In genomic region chr4:106703956-106704355, GRCm38 (mm10) we compare ENCODE assay signal across 20 mouse cellular contexts. TPM values are rescaled to one million over a fixed set of nuclear protein-coding genes. Genes with fewer than 3 reads are reported as not detected.
DNase-seq lines count a peak whose midpoint lies in the region; ATAC-seq and TF ChIP-seq lines count a peak whose summit lies in the region.
"Had no signal": no experiment of that assay in that cellular context is flagged by ENCODE, and none has a peak within 500 bp of the region (broad histone marks: within the 10 kb centered on the region; RNA-seq: fewer than 3 reads in every experiment).

No protein-coding gene starts in this region.

- DNase-seq in cerebellum, postnatal 14 days, result peak; percentile 46 to 51
- no peak for DNase-seq in cerebellum, adult 11-12 months
- peak; percentile 14 to 27 for DNase-seq in layer of hippocampus, postnatal 10 days (ENCODE audit: low spot score in 2 of 2)
- DNase-seq in layer of hippocampus, adult 8-10 months (ENCODE audit: low spot score in 2 of 2), result no peak
- DNase-seq in embryonic facial prominence, embryonic 10.5 days (ENCODE audit: low spot score), result no peak
- DNase-seq in midbrain, postnatal 0 days (ENCODE audit: low spot score), result no peak
- no peak for DNase-seq in kidney, postnatal 14 days
- DNase-seq: adrenal gland, postnatal 25 days; gastrocnemius, postnatal 10 days; heart, postnatal 14 days; liver, embryonic 13.5 days; thymus, postnatal 25 days had no signal

- H3K4me2 ChIP-seq in midbrain, postnatal 0 days (ENCODE audit: low read depth, low read length, poor library complexity, severe bottlenecking), result no peak overlapping the region
- no peak overlapping the region for H3K4me2 ChIP-seq in heart, embryonic 11.5 days
- H3K4me2 ChIP-seq: embryonic facial prominence, embryonic 12.5 days; intestine, embryonic 15.5 days; liver, embryonic 13.5 days; stomach, embryonic 15.5 days had no signal

- H3K27me3 ChIP-seq in embryonic facial prominence, embryonic 10.5 days (replicated peaks; ENCODE audit: low read depth, poor library complexity, severe bottlenecking), result peaks cover 17% of the 10 kb centered on the region; the same call in 1 of the 2 replicates
- H3K27me3 ChIP-seq in midbrain, postnatal 0 days (ENCODE audit: insufficient read depth, low read length), result no peaks in the 10 kb centered on the region
- H3K27me3 ChIP-seq in heart, embryonic 11.5 days (ENCODE audit: control insufficient read depth, insufficient read depth, low read length), result peaks cover 17% of the 10 kb centered on the region
- H3K27me3 ChIP-seq: embryonic facial prominence, embryonic 12.5 days; intestine, embryonic 15.5 days; stomach, embryonic 15.5 days had no signal

- 82% methylated on average over 10 of the region's 10 CpGs for WGBS in embryonic facial prominence, embryonic 10.5 days
- 82% methylated on average over 10 of the region's 10 CpGs for WGBS in midbrain, postnatal 0 days
- 78% methylated on average over 10 of the region's 10 CpGs for WGBS in heart, embryonic 11.5 days (ENCODE audit: insufficient replicate concordance)

- H3K4me3 ChIP-seq in embryonic facial prominence, embryonic 10.5 days, result no peak overlapping the region
- no peak overlapping the region for H3K4me3 ChIP-seq in midbrain, postnatal 0 days (ENCODE audit: low read depth, low read length)
- H3K4me3 ChIP-seq in heart, embryonic 11.5 days (ENCODE audit: low read depth, low read length), result no peak overlapping the region
- H3K4me3 ChIP-seq: embryonic facial prominence, embryonic 12.5 days; intestine, embryonic 15.5 days; limb, embryonic 10.5 days; liver, embryonic 13.5 days; stomach, embryonic 15.5 days had no signal

- 0 out of 2 replicates have a peak overlapping the region, but pooled peaks have one; percentile 10 for H3K27ac ChIP-seq in embryonic facial prominence, embryonic 10.5 days (replicated peaks)
- peak overlapping the region; percentile 74 for H3K27ac ChIP-seq in midbrain, postnatal 0 days (ENCODE audit: low read depth, low read length)
- H3K27ac ChIP-seq in heart, embryonic 11.5 days (ENCODE audit: low read depth, low read length), result no peak overlapping the region
- H3K27ac ChIP-seq: embryonic facial prominence, embryonic 12.5 days; intestine, embryonic 15.5 days; kidney, postnatal 0 days; limb, embryonic 10.5 days; liver, embryonic 13.5 days had no signal

- no peak overlapping the region for H3K9ac ChIP-seq in midbrain, postnatal 0 days (replicated peaks; ENCODE audit: low read length, poor library complexity, severe bottlenecking)
- no peak overlapping the region for H3K9ac ChIP-seq in heart, embryonic 11.5 days (ENCODE audit: low read depth, low read length)
- H3K9ac ChIP-seq: embryonic facial prominence, embryonic 12.5 days; liver, embryonic 13.5 days; stomach, embryonic 15.5 days had no signal

- no peak for ATAC-seq in midbrain, postnatal 0 days (ENCODE audit: low FRiP score)
- ATAC-seq in heart, embryonic 11.5 days (replicated peaks; ENCODE audit: insufficient number of reproducible peaks, low FRiP score, low TSS enrichment), result no peak
- ATAC-seq: intestine, embryonic 15.5 days had no signal

- H3K9me3 ChIP-seq in embryonic facial prominence, embryonic 10.5 days, result no peaks in the 10 kb centered on the region
- H3K9me3 ChIP-seq in midbrain, postnatal 0 days (ENCODE audit: low read length), result no peaks in the 10 kb centered on the region
- H3K9me3 ChIP-seq in heart, embryonic 11.5 days (replicated peaks; ENCODE audit: control insufficient read depth, low read length), result no peaks in the 10 kb centered on the region
- H3K9me3 ChIP-seq: embryonic facial prominence, embryonic 12.5 days; intestine, embryonic 15.5 days; limb, embryonic 10.5 days; liver, embryonic 13.5 days; stomach, embryonic 15.5 days had no signal

- H3K4me1 ChIP-seq in embryonic facial prominence, embryonic 10.5 days, result peaks cover 34% of the 10 kb centered on the region
- H3K4me1 ChIP-seq in midbrain, postnatal 0 days (ENCODE audit: insufficient read depth, low read length), result peaks cover 25% of the 10 kb centered on the region
- peaks cover 6% of the 10 kb centered on the region; the same call in 1 of the 2 replicates for H3K4me1 ChIP-seq in heart, embryonic 11.5 days (ENCODE audit: control insufficient read depth, insufficient read depth, low read length)

- no peak for TF ChIP-seq CTCF in midbrain, postnatal 0 days (IDR thresholded peaks at IDR 0.05)

- no peaks in the 10 kb centered on the region for H3K36me3 ChIP-seq in embryonic facial prominence, embryonic 10.5 days (replicated peaks)
- no peaks in the 10 kb centered on the region for H3K36me3 ChIP-seq in midbrain, postnatal 0 days (ENCODE audit: insufficient read depth, low read length)
- no peaks in the 10 kb centered on the region for H3K36me3 ChIP-seq in heart, embryonic 11.5 days (ENCODE audit: control insufficient read depth, insufficient read depth, low read length)
- H3K36me3 ChIP-seq: embryonic facial prominence, embryonic 12.5 days; intestine, embryonic 15.5 days; limb, embryonic 10.5 days; liver, embryonic 13.5 days; stomach, embryonic 15.5 days had no signal

RNA-seq across cellular contexts. Expression of gene Ttc4, which starts 25.2 kb away (rescaled TPM):
- 10 to 100 TPM; 44.5 to 52.2 TPM for total RNA-seq in layer of hippocampus, postnatal 10 days (2021)
- total RNA-seq in layer of hippocampus, adult 8-10 months (2022), result 10 to 100 TPM; 37.4 to 64.6 (median 50.1) TPM
- 107 and 117 TPM in 2 replicates for polyA plus RNA-seq in embryonic facial prominence, embryonic 10.5 days (2016; fragmentation: Nextera tagmentation; extraction: Ambion mirVana)
- total RNA-seq in midbrain, postnatal 0 days (2014; rRNA removed), result 121 and 127 TPM in 2 replicates
- 93.2 and 111 TPM in 2 replicates for polyA plus RNA-seq in midbrain, postnatal 0 days (2015; fragmentation: Nextera tagmentation; extraction: Ambion mirVana)
- 54.2 and 62.5 TPM in 2 replicates for polyA plus RNA-seq in heart, embryonic 11.5 days (2014; fragmentation: Nextera tagmentation; extraction: Ambion mirVana)

RNA-seq across cellular contexts. Expression of gene Mroh7, which starts 26.8 kb away (rescaled TPM):
- total RNA-seq in layer of hippocampus, postnatal 10 days (2021), result 1 to 10 TPM; 1.9 to 3.5 TPM
- 1 to 10 TPM; 4.4 to 4.6 (median 4.5) TPM for total RNA-seq in layer of hippocampus, adult 8-10 months (2022)
- polyA plus RNA-seq in embryonic facial prominence, embryonic 10.5 days (2016; fragmentation: Nextera tagmentation; extraction: Ambion mirVana), result 0.05 and 0.08 TPM in 2 replicates
- 1.1 and 1.3 TPM in 2 replicates for total RNA-seq in midbrain, postnatal 0 days (2014; rRNA removed)
- polyA plus RNA-seq in midbrain, postnatal 0 days (2015; fragmentation: Nextera tagmentation; extraction: Ambion mirVana), result 0.59 and 0.64 TPM in 2 replicates
- polyA plus RNA-seq in heart, embryonic 11.5 days (2014; fragmentation: Nextera tagmentation; extraction: Ambion mirVana), result 0.17 and 0.38 TPM in 2 replicates
- total RNA-seq: CH12.LX; neutrophil, adult 5-6 weeks had no signal

RNA-seq across cellular contexts. Expression of gene Fam151a, which starts 29.7 kb away (rescaled TPM):
- not detected for total RNA-seq in layer of hippocampus, postnatal 10 days (2021)
- total RNA-seq in layer of hippocampus, adult 8-10 months (2022), result not detected
- 0.11 and 0.40 TPM in 2 replicates for polyA plus RNA-seq in embryonic facial prominence, embryonic 10.5 days (2016; fragmentation: Nextera tagmentation; extraction: Ambion mirVana)
- not detected in 2 replicates for total RNA-seq in midbrain, postnatal 0 days (2014; rRNA removed)
- not detected in 2 replicates for polyA plus RNA-seq in midbrain, postnatal 0 days (2015; fragmentation: Nextera tagmentation; extraction: Ambion mirVana)
- polyA plus RNA-seq in heart, embryonic 11.5 days (2014; fragmentation: Nextera tagmentation; extraction: Ambion mirVana), result 0.11 TPM in 1 of 2 replicates, not detected in the other
- total RNA-seq: gastrocnemius, postnatal 10 days; neutrophil, adult 5-6 weeks had no signal

RNA-seq across cellular contexts. Expression of gene Pars2, which starts 53.1 kb away (rescaled TPM):
- total RNA-seq in layer of hippocampus, postnatal 10 days (2021), result 1 to 10 TPM; 8.3 to 8.6 TPM
- total RNA-seq in layer of hippocampus, adult 8-10 months (2022), result 1 to 10 TPM; 5.1 to 9.5 (median 8.5) TPM
- 16.3 and 17.0 TPM in 2 replicates for polyA plus RNA-seq in embryonic facial prominence, embryonic 10.5 days (2016; fragmentation: Nextera tagmentation; extraction: Ambion mirVana)
- total RNA-seq in midbrain, postnatal 0 days (2014; rRNA removed), result 5.9 and 10.3 TPM in 2 replicates
- 7.0 and 7.4 TPM in 2 replicates for polyA plus RNA-seq in midbrain, postnatal 0 days (2015; fragmentation: Nextera tagmentation; extraction: Ambion mirVana)
- 11.3 and 12.2 TPM in 2 replicates for polyA plus RNA-seq in heart, embryonic 11.5 days (2014; fragmentation: Nextera tagmentation; extraction: Ambion mirVana)

Comparison
In these comparisons a context has a peak if more than half of its experiments do, and no peak if none do; other contexts are left out.
1. DNase-seq: peak in cerebellum, postnatal 14 days (2 of 2) and layer of hippocampus, postnatal 10 days (2 of 2); none in cerebellum, adult 11-12 months (single experiment), layer of hippocampus, adult 8-10 months (0 of 2), embryonic facial prominence, embryonic 10.5 days (single experiment), midbrain, postnatal 0 days (single experiment) and kidney, postnatal 14 days (single experiment).